Mouse (Mus musculus): Measurements from ENCODE around the gene Rexo1.

DNA sequence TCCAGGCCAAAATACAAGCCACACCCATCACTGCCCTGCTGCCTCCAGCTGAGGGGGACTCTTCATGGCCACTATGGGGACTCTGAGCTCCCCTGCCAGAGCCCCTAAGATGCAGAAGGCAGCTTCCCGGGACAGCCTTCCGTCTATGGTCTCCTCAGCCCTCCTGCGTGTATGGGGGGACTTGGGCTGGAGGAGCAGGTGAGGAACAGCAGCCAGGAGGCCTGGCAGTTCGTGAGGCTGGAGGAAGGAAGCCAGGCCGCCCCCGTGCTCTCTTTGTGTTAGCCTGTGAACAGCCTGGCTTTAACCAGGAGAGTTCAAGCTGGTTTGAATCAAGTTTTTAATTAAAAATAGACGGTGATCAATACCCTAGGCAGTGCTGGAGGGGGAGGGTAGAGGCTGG lies 59.1 kb downstream of the Rexo1 start:
- TF ChIP-seq POLR2A (IDR thresholded peaks at IDR 0.05; ENCODE audit: low read depth, low read length), result no peak
- no peak for TF ChIP-seq CTCF (IDR thresholded peaks at IDR 0.05; ENCODE audit: extremely low read depth, insufficient read depth, insufficient read length, insufficient replicate concordance)
